Mouse (Mus musculus) adrenal gland, postnatal 36 days (tissue): ENCODE data around the gene Rwdd1. TPM values are rescaled to one million over a fixed set of nuclear protein-coding genes. Genes with fewer than 3 reads are reported as not detected.
A peak's percentile ranks its signal among the peaks of the same experiment; 100 is the strongest.
"Not testable (repeated sequence)": the region's sequence is repeated elsewhere in the genome, so short reads cannot be mapped to it uniquely, and the experiment has no call there.

Source experiments
- DNase-seq, 2 experiments: peaks; one replicate each; pipeline ENCODE4 v3.0.0; 2021; ENCODE audit warnings: mixed read lengths in 1 of 2
- long read RNA-seq, 2 experiments: library from polyadenylated mRNA; stranded (forward); transcript quantifications; one replicate each; pipeline ENCODE4 v2.0.0; 2021; ENCODE audit warnings: borderline sequencing depth in 2 of 2
- total RNA-seq, 2 experiments: library from RNA; stranded (reverse); gene quantifications; 2 replicates each; pipeline ENCODE4 v1.2.3; 2021

Rwdd1 gene
- total RNA-seq: 100 to 1,000 TPM in 1 of 2 experiments, 10 to 100 TPM in 1; 99.1 to 102 TPM
- long read RNA-seq, experiment 1, transcript Rwdd1-201 (7 exons, 1,090 nt): major isoform, 104 of 124 reads
- long read RNA-seq, experiment 1, partial matches to known transcripts: 18 of 124 reads
- long read RNA-seq, experiment 1, other reads (novel, unspliced or antisense): 2 of 124 reads
- long read RNA-seq, experiment 2, transcript Rwdd1-201 (7 exons, 1,090 nt): major isoform, 40 of 41 reads
- long read RNA-seq, experiment 2, partial matches to known transcripts: 0 of 41 reads
- long read RNA-seq, experiment 2, other reads (novel, unspliced or antisense): 1 of 41 reads

DNA sequence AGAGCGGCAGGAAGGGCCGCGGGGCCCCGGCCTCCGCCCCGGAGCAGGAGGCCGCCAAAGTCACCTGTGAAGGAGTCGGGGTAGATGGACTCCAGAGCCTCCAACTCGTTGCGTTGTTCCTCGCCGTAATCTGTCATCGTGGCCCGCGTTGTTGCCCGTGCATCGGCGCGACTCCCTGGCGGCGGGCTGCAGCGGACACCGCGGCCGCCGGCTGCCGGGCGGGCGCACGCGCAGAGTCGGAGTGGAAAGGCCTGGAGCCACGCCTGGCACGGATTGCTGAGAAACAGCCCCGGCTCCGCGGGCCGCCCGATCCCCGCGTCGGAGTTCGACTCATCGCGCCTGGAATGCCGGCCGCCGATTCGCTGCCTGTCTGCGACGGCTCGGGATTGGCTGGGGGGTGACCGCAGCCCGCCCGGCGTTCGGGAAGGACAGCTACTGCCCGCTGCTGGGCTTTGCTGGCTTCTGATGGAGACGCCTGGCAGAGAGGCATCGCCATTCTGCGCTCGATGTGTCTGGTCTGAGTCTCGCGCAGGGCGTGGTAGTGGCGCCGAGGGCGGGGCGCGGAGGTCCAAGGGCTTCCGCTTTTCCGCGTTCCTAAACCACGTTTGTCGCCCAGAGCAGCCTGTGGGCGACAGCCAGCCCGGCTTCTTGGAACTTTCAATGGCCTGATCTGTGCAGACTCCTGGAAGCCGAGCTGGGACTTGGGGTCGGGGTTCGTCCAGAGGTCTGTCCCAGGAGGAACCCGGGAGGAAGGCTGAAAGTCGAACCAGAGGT, at the start of gene Rwdd1:
TSS of gene Rwdd1 (minus strand) at position 323 of the 774 bp plus-strand sequence.
- DNase-seq: peak; percentile 98

DNA sequence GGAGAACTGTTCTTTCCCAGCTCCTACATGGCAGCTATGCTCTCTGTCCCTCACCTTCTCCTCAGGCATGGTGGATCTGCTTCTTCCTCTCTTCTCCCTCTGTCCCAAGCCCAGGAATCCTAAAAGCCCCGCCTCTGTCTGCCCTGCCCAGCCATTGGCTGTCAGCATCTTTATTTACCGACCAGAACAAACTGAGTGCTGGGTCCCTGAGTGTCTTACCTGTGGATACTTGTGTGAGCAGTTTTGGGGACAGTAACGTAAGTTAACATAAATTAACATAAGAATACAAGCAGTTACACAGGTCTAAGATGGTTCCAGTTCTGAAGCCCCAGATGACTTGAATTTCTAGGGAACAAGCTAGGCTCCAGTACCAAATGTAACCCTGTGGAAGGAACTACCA, 47.2 kb upstream of the Rwdd1 start:
- no peak for DNase-seq

DNA sequence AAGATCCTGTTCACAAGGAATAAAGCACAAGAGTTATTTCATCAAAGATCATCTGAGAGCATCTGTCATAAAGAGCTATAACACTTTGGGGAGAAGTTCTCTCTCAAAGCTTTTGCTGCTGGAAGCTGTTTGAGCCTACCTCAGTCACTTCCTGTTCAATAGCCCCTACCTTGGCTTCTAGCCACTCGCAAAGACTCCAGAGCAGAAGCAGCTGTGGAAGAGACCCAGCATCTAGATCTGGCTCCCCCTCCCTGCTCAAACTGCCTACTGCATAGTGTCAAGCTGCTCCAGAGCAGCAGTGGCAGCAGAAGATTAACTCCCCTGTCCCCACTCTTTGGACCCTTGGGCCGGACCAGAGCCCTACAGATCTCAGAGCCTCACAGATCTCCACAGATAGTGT, 34.6 kb upstream of the Rwdd1 start:
- no peak for DNase-seq

DNA sequence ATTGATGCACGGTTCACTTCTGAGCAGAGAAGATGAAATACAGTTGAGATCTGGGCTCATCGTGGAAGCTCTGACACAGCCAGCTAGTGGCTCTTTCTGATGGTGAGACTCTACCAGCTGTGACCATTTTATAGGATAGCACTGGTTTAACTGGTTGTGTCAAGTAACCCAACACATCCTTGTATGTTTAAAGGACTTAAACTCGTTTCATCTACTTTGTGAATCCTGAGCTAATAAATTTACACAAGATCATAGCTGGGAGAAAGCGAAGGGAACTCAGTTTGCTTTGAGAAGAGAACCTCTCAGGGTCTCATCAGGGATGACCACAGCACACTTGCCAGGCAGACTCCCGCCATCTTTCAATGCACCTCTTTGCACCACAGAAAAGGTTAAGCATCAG, 24.8 kb upstream of the Rwdd1 start, which contains the start of gene Calhm4:
TSS of gene Calhm4 (minus strand) at position 101 of the 400 bp plus-strand sequence.
- DNase-seq: no peak

DNA sequence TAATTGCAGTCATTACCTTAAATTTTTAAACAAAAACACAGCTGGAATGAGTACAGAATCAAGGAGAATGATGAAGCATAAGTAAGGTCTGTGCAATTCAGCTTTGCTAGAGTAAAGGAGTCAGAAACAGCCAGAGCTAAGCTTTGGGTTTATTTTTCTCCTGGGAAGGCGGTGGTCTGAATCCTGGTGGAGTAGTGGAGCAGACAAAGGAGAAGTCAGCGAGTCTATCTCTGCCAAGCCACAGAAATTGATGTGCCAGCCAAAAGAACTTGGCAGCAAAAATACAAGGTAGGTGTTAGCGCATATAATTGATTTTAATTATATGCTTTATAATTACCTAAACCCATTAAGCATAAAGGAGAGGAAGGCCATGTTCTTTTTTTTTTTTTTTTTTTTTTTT, 18.0 kb upstream of the Rwdd1 start, which contains the start of gene Trappc3l:
TSS of gene Trappc3l (plus strand) at position 197 of the 400 bp plus-strand sequence.
- no peak for DNase-seq

DNA sequence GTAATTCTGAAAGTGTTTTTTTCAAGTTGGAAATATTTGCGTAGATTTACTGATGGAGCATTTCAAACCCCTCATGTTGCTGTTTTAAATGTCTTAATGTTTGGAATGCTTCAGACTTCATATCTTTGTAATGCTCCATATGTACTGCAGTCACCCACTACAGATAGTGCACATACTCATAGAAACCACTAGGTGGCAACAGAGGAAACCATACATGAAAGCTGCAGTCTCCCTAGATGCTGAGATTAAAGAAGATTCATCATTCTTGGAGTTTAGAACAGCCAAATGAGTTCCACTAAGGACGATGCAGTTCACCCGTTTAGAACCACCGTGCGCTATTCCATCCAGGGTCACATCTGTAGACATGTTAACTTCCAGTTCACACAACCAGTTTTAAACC, 17.2 kb upstream of the Rwdd1 start:
- DNase-seq: peak in 1 of 2 experiments; percentile 5

DNA sequence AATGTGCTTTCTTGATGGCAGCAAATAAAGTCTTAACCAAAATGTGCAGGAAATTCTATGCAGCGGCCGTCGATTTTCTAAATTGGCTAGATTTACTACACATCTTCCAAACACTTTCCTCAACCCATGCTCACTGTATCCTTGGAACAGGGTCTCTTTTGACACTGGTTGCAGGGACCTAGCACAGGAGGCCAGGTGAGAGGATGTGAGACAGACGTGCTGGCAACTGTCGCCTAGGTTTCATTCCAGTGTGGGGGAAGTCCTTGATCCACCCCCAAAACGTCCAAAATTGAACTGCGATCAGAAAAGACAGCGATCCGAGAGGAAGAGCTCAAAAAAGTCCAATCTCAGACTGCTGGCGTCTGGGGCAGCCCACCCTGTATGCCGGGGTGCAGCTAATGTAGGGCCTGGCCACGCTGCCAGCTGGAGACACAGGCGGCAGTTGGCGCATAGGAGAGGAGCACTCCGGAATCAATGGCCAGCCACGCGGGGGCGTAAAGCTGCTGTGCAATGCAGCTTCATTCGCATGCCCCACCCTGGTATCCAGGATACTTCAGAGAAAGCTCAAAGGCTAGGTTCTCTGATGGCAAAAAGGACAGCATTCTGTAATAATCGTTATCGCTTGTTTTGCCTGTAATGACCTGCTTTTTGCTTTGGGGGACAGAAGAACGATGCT, 14.3 kb upstream of the Rwdd1 start:
- DNase-seq: peak; percentile 83 to 90

DNA sequence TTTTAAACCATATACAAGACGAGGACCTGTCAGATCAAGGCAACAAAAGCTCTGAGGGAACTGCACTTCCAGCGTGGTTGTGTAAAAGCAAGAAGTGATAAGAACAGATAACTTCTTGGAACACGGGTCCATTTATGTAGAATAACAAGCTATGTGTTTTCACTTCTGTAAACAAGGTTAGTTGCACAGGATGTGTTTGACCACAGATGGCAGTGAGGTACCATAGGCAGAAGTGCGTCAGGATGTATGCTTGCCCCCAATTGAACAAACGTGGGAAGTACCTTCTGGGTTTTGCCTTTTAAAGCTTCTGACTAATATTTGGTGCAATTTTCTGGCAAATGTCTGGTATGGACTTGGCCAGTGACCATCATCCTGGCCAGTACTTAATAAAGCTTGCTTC, 10.9 kb upstream of the Rwdd1 start:
- DNase-seq: no peak

DNA sequence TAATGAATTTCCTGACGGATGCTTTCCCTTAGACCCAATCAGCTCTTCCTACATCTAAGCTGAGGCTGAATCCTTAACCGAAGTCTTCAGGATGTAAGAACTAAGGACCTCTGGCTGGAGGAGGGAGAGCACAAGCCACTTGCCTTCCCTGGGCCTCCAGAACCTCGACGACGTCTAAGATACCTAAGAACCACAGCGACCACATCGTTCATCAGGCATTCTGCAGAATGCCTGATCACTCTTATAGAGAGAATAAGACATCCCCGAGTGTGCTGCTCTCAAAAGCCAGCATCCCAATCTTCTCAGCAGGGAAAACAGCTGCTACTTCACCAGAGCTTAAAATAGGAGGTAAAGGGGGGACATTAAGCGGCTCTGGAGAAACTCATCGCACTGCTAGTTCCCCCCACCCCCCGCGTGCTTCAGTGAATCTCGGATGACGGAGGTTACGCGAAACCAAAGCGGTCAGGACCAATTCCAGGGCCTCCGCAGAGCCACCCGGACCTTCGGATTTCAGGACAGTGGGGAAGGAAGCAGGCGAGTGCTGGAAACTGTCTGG, 600 bp downstream of the Rwdd1 start:
- DNase-seq: peak; percentile 6 to 7

DNA sequence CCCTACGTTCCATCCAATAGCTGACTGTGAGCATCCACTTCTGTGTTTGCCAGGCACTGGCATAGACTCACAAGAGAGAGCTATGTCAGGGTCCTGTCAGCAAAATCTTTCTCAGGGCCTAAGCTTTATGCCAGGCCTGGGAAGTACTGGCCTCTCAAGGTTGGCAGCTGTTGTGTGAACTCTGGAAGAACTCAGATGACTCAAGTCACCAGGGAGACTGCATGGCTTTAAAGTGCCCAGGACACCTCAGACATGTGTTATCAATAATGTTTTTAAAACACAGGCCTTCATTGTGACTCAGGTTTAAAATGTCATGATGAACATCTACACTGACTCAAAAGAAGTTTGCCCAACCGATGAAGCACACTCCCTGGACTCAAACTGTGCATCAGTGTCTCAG, 6.2 kb downstream of the Rwdd1 start:
- peak; percentile 33 to 49 for DNase-seq

DNA sequence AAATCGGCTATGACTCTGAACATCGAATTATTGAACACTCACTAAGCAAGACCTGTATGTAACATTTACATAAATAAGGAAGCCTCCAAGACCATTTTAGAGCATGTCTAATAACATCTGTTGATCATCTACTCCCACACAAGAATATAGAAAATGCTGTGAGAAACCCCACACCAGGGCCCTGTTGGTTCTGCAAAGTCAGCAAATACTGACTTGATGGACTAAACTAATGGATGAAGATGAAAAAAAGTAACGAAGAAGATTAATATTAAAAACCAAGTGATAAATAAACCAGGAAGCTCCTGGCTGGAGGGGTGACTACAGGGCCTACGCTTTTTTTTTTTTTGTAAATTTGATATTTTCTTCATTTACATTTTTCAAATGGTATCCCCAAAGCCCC, 6.8 kb downstream of the Rwdd1 start:
- no peak for DNase-seq

DNA sequence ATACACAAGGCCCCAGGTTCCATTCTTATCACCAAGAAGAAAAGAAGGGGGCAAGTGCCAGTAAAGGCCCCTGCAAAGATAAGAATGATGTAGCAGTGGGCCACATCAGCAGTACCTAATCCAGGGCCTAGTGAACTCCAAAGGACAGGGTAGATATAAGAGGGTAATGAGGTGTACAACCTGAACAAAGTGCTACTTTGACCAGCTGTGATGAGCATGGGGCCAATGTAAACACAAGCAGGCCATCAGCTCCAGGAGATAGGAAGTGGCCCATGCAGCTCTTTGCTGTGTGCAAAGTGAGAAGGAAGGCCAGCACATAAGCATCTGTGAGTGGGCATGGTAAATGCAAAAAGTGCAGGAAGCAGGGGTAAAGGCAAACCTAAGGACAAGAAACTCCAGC, 21.0 kb downstream of the Rwdd1 start:
- DNase-seq: no peak

DNA sequence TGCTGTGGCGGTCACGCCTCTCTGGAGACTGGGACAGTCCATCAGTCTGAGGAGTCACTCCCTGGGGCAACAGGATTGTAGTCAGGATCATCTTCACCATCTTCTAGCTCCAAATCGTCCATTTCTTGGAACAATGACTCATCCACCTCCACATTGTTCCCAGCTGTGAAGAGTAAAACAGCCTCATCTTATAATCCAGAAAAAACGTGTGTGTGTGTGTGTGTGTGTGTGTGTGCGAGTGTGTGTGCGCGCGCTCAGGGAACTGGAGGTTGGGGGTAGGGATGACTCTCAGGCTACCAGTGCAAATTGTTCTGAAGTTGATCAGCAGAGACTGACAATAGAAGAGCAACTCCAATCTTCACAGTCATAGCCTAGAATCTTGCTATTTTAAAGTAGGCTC, 22.7 kb downstream of the Rwdd1 start:
- DNase-seq: not testable (repeated sequence)

DNA sequence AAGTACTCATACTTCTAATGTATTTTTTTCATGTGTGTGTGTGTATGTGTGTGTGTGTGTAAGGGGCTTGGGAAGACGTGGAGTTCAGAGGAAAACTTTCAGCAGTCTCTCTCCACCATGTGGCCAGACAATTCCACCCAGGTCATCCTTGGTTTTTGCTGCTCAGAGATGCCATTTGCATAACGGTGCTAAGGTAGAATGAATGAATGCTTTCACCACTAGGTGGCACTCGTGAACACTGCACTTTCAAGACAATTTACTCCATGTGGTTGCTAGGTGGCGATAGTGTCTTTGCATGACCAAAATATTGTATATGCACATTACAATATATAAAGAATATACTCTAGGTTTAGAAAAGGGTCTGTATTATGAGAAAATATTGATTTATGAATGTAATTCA, 32.7 kb downstream of the Rwdd1 start:
- peak; percentile 30 to 58 for DNase-seq

DNA sequence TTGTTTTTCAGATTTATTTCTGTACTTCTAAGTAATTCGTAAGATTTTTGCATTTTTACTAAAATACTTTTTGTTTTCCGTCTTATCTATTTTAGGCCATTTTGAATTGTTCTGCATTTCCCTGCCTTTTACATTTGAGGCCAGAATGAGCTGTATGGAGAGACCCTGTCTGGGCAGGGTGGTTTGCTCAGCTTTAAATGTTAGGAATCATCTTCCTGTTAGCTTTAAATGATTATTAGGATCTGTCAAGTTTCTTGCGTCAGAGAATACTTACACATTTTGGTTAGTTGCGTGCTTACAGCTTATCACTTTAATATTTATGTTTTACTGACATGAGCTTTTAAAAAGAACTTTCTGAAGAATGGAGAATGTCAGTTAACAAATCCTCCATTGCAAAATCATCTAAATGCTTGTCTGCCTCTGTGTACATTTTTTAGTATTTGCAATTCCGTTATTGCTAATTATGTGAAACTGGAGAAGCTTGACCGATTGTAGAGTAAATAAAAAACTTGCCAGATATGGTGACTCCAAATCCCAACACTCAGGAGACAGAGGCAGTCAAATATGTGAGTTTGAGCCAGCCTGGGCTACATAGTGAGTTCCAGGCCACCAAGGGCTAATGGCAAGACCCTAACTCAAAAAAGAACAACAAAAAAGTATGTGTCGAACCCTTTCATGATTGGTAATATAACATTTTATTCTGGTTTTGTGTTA, 44.5 kb downstream of the Rwdd1 start:
- no peak for DNase-seq

DNA sequence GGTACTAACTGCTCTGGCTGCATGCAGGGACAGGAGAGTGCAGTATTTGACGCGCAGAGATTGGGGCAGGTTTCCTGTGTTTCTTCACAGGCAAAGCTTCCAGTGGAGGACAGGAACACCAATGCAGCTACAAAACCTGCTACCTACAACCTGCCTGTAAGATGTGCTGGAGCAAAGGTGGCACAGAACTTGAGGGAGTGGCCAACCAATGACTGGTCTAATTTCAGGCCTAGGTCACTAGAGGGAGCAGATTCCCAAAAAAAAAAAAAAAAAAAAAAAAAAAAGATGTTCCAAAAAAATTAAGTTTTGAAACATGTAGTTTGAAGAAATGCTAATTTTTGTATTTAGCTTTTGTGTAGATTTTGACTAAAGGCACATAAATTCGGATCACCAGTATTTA, 66.9 kb downstream of the Rwdd1 start:
- no peak for DNase-seq

DNA sequence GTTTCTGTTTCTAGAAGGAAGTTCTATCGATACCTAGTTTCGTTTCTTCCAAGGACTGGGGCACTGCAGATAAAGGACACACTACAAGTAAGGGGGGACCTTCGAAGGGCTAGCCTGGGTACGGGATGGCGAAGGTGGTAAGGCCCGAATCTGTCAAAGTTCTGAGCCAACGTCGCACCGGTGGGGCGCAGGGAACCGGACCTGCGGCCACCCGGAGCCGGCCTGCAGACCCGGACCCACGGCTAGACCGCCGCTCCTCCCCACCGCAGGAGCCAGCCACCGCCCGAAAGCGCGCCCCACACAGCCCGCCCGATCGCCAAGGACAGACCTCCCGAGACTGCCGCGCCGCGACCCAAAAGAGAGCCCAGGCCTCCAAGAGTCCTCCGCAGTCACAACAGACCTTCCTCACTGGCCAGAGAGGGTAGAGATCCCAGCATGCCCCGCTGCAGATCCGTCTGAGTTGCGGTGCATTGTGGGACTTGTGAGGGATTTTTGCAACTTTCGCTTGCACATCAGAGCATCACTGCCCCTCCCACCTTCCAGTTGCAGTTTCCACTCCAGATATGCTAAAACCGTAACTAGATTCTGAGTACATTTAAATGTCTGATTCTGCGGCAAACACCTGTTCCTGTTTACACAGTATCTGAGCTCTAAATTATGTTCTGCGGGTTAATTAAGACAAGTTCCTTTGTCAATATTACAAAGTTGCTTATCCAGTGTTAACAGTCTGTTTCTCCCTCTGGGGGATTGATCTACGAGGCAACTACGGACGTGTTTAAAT, 68.4 kb downstream of the Rwdd1 start, which contains the start of gene Zup1:
TSS of gene Zup1 (minus strand) at position 467 of the 781 bp plus-strand sequence.
- peak; percentile 87 to 90 for DNase-seq
